Mouse (Mus musculus): Measurements from ENCODE around the gene Galp.

- no peak for TF ChIP-seq MYOG (IDR thresholded peaks at IDR 0.05; ENCODE audit: control insufficient read depth in 1 of 3, insufficient read depth in 1 of 3, insufficient read length in 2 of 3, low read depth in 2 of 3)
- TF ChIP-seq USF1 (IDR thresholded peaks at IDR 0.05; ENCODE audit: low read depth) = no peak
- no peak for TF ChIP-seq POLR2A (IDR thresholded peaks at IDR 0.05; ENCODE audit: insufficient read length, low read depth)
- TF ChIP-seq MAX (IDR thresholded peaks at IDR 0.05; ENCODE audit: low read depth) = no peak
- no peak for TF ChIP-seq CEBPB (IDR thresholded peaks at IDR 0.05; ENCODE audit: insufficient read depth, poor library complexity, severe bottlenecking)
- no peak for TF ChIP-seq POLR2AphosphoS2 (IDR thresholded peaks at IDR 0.05; ENCODE audit: insufficient read length, low read depth)
- no peak for TF ChIP-seq REST (IDR thresholded peaks at IDR 0.05; ENCODE audit: insufficient read depth, insufficient read length)
- TF ChIP-seq TCF12 (IDR thresholded peaks at IDR 0.05; ENCODE audit: insufficient read depth, poor library complexity, severe bottlenecking) = no peak
- no peak for TF ChIP-seq E2F4 (IDR thresholded peaks at IDR 0.05; ENCODE audit: insufficient read depth)
- no peak for TF ChIP-seq MYOD1 (IDR thresholded peaks at IDR 0.05; ENCODE audit: control insufficient read depth in 1 of 3, insufficient read length in 2 of 3, low read depth in 2 of 3)
- no peak for TF ChIP-seq TCF3 (IDR thresholded peaks at IDR 0.05; ENCODE audit: insufficient read length, low read depth)
- no peak for TF ChIP-seq SRF (IDR thresholded peaks at IDR 0.05; ENCODE audit: control insufficient read depth, insufficient read length, low read depth)
Measured at GRCm38 (mm10) chr7:6154164-6154563, 42.7 kb upstream of the Galp start.
